Mouse (Mus musculus): ENCODE data around the gene Olfr314.
"Not testable (repeated sequence)": the region's sequence is repeated elsewhere in the genome, so short reads cannot be mapped to it uniquely, and the experiment has no call there.

Olfr314 gene

DNA sequence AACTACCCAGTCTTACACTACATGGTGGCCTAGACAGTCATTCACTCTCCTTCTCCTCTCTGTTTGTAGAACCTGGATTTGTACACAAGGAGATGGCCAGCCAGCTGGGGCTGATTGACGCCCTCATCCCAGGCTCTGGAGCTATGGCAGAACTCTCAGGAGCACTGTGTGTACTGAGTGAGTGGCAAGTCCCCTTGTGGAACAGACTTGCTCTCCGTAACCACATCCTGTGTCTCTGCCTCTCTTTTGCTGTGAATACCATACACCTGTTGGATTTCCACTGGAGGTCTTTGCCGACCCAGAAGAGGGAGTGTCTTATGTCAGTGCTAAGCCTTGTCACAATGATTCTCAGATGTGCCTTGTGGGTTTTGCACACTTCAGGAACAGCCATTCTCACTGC, 49.8 kb downstream of the Olfr314 start:
- not testable (repeated sequence) for DNase-seq (ENCODE audit: low spot score)

Data from layer of hippocampus, adult 11-12 months (tissue).